Comparison of ENCODE assay signal across 14 mouse cellular contexts in the genomic region with DNA sequence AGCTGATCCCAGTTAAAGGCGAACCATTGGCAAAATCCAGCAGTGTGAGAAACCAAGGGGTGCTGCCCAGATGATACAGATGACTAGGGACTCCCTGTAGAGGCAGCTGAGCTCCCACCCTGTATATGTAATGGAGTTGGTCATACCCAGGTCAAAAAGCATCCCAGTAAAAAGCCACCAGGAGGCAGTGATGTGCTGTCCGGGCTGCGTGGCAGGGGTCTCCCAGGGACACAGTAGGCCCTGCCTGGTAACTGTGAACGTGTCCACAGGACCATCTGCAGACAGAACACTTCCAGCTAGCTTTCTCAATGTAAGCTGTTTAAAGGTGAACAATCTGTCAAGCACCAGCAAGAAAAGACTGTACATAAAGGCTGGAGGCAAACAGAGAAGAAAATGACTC.
DNase-seq lines count a peak whose midpoint lies in the region; ATAC-seq and TF ChIP-seq lines count a peak whose summit lies in the region.
"Had no signal": no experiment of that assay in that cellular context is flagged by ENCODE, and none has a peak within 500 bp of the region (broad histone marks: within the 10 kb centered on the region; RNA-seq: fewer than 3 reads in every experiment).

No protein-coding gene starts in this region.

- peaks cover 37% of the 10 kb centered on the region for H3K4me1 ChIP-seq in neural tube, embryonic 12.5 days
- peaks cover 58% of the 10 kb centered on the region for H3K4me1 ChIP-seq in neural tube, embryonic 15.5 days
- no peaks in the 10 kb centered on the region for H3K4me1 ChIP-seq in embryonic fibroblast, embryonic 13.5 days (ENCODE audit: control insufficient read depth, insufficient read depth, low read length)

- H3K4me2 ChIP-seq in neural tube, embryonic 12.5 days (replicated peaks) = no peak overlapping the region
- H3K4me2 ChIP-seq in neural tube, embryonic 15.5 days = no peak overlapping the region
- H3K4me2 ChIP-seq: heart, embryonic 15.5 days; kidney, embryonic 15.5 days had no signal

- H3K9ac ChIP-seq in neural tube, embryonic 12.5 days = no peak overlapping the region
- H3K9ac ChIP-seq in neural tube, embryonic 15.5 days (replicated peaks) = no peak overlapping the region
- H3K9ac ChIP-seq: heart, embryonic 15.5 days; kidney, embryonic 15.5 days had no signal

- ATAC-seq in neural tube, embryonic 12.5 days (ENCODE audit: low FRiP score, low read depth) = peak; percentile 61; the same call in 1 of the 2 replicates
- ATAC-seq in neural tube, embryonic 15.5 days (ENCODE audit: low FRiP score) = no peak
- ATAC-seq: CD4-positive, CD25-positive, alpha-beta regulatory T cell, adult 4 months had no signal

- H3K27me3 ChIP-seq in neural tube, embryonic 12.5 days (replicated peaks) = no peaks in the 10 kb centered on the region
- H3K27me3 ChIP-seq in neural tube, embryonic 15.5 days (replicated peaks) = no peaks in the 10 kb centered on the region
- H3K27me3 ChIP-seq: heart, embryonic 15.5 days; kidney, embryonic 15.5 days had no signal

- no peaks in the 10 kb centered on the region for H3K36me3 ChIP-seq in neural tube, embryonic 12.5 days
- H3K36me3 ChIP-seq in neural tube, embryonic 15.5 days = no peaks in the 10 kb centered on the region
- H3K36me3 ChIP-seq: heart, embryonic 15.5 days; kidney, embryonic 15.5 days had no signal

- 0 out of 2 replicates have a peak, but pooled peaks have one; percentile 10 for TF ChIP-seq CTCF in embryonic fibroblast, embryonic 13.5 days (IDR thresholded peaks at IDR 0.05; ENCODE audit: borderline replicate concordance, insufficient read depth, low read length)

- H3K27ac ChIP-seq in neural tube, embryonic 12.5 days = no peak overlapping the region
- H3K27ac ChIP-seq in neural tube, embryonic 15.5 days (replicated peaks) = no peak overlapping the region
- no peak overlapping the region for H3K27ac ChIP-seq in embryonic fibroblast, embryonic 13.5 days (ENCODE audit: insufficient read depth, low read length)
- H3K27ac ChIP-seq: heart, embryonic 15.5 days; kidney, embryonic 15.5 days had no signal

- no peaks in the 10 kb centered on the region for H3K9me3 ChIP-seq in neural tube, embryonic 12.5 days
- H3K9me3 ChIP-seq in neural tube, embryonic 15.5 days (replicated peaks) = no peaks in the 10 kb centered on the region
- H3K9me3 ChIP-seq: heart, embryonic 15.5 days; kidney, embryonic 15.5 days had no signal

- no peak for TF ChIP-seq POLR2A in embryonic fibroblast, embryonic 13.5 days (IDR thresholded peaks at IDR 0.05; ENCODE audit: low read depth, low read length)

- H3K4me3 ChIP-seq in neural tube, embryonic 12.5 days = no peak overlapping the region
- H3K4me3 ChIP-seq in neural tube, embryonic 15.5 days (replicated peaks) = no peak overlapping the region
- no peak overlapping the region for H3K4me3 ChIP-seq in embryonic fibroblast, embryonic 13.5 days (ENCODE audit: insufficient read depth, low read length)
- H3K4me3 ChIP-seq: heart, embryonic 15.5 days; kidney, embryonic 15.5 days; myocyte had no signal

- DNase-seq in heart, postnatal 4 days = peak; percentile 33
- DNase-seq in heart, adult 11 months = no peak
- DNase-seq in retina, postnatal 1 day = peak; percentile 54
- DNase-seq in spleen, postnatal 10 days (ENCODE audit: low spot score in 2 of 2) = no peak
- DNase-seq in kidney, postnatal 36 days = no peak
- DNase-seq: lung, adult 2 months; right cerebral cortex, postnatal 14 days had no signal

- 49% methylated on average over 4 of the region's 4 CpGs for WGBS in neural tube, embryonic 12.5 days
- WGBS in neural tube, embryonic 15.5 days = 42% methylated on average over 4 of the region's 4 CpGs

Comparison
In these comparisons a context has a peak if more than half of its experiments do, and no peak if none do; other contexts are left out.
1. DNase-seq: peak in heart, postnatal 4 days (single experiment) and retina, postnatal 1 day (single experiment); none in heart, adult 11 months (single experiment), spleen, postnatal 10 days (0 of 2) and kidney, postnatal 36 days (0 of 2).